Mouse (Mus musculus): Measurements from ENCODE around the gene Svs4. TPM values are rescaled to one million over a fixed set of nuclear protein-coding genes. Genes with fewer than 3 reads are reported as not detected.

The Svs4 gene
- polyA plus RNA-seq (2012; rRNA removed): not detected in 2 replicates

GRCm38 (mm10) chr2:164278359-164278758 lies at the start of gene Svs4:
Gene Svs4, minus strand, starts transcription at chr2:164278459.

GRCm38 (mm10) chr2:164316451-164316850 lies 38.2 kb upstream of the Svs4 start, which contains the start of gene Svs6:
Gene Svs6, plus strand, starts transcription at chr2:164316751.

DNA sequence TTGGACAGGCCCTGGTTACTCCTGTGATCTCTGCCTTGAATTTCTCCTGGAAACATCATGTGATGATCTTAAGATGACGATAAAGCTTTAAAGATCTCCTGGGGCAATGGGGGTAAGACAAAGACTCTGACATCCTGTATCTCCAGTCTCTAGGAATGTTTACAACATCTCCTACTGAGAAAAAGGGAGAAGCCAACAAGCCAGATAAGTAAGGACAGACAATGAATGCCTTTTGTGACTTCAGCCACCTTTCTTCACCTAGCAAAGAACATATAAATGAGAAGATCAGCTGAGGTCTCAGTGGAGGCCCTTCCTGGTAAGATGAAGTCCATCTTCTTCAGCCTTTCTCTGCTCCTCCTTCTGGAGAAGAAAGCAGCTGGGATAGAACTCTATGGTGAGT lies 10.7 kb upstream of the Svs4 start, which contains the start of gene Svs3a:
TSS of gene Svs3a (plus strand) at position 301 of the 400 bp plus-strand sequence.

GRCm38 (mm10) chr2:164256540-164256939 lies 21.7 kb downstream of the Svs4 start, which contains the start of gene Svs3b:
Gene Svs3b, minus strand, starts transcription at chr2:164256640.

DNA sequence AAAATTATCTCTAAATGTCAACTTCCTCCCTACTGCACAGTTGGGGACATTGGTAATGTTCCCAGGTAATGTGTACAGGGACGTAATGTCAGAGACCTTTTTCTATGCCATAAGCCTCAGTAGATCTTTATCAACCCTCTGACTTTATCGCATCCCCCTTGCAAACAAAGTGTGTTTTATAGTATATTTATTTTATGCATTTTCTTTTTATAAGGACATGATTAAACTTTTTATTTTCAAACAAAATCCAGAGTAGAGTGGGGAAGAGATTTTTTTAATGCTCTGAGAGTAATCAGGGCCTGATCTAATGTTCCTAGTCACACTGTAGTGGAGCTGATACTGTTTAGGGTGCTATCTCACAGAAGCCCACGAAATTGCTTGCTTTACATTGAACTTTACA lies 39.9 kb downstream of the Svs4 start, which contains the start of gene Svs2:
TSS of gene Svs2 (minus strand) at position 101 of the 400 bp plus-strand sequence.

Other genes starting within 250 kb of the Svs4 start
- 10.4 and 10.8 TPM in 2 replicates for gene Stk4, start 208.1 kb downstream of the Svs4 start, polyA plus RNA-seq (2012; rRNA removed)
- gene Tomm34, start 207.3 kb downstream of the Svs4 start, polyA plus RNA-seq (2012; rRNA removed): 11.1 and 11.6 TPM in 2 replicates
- gene Kcns1, start 107.3 kb downstream of the Svs4 start, polyA plus RNA-seq (2012; rRNA removed): 0.01 TPM in 2 replicates
- gene Wfdc5, start 95.7 kb downstream of the Svs4 start, polyA plus RNA-seq (2012; rRNA removed): not detected in 2 replicates
- not detected in 2 replicates for gene Wfdc12, start 87.9 kb downstream of the Svs4 start, polyA plus RNA-seq (2012; rRNA removed)
- gene Wfdc15a, start 78.3 kb downstream of the Svs4 start, polyA plus RNA-seq (2012; rRNA removed): not detected in 2 replicates
- 0.07 and 0.16 TPM in 2 replicates for gene Wfdc15b, start 56.8 kb downstream of the Svs4 start, polyA plus RNA-seq (2012; rRNA removed)
- not detected in 2 replicates for gene Svs2, start 40.0 kb downstream of the Svs4 start, polyA plus RNA-seq (2012; rRNA removed)
- not detected in 2 replicates for gene Svs3b, start 21.8 kb downstream of the Svs4 start, polyA plus RNA-seq (2012; rRNA removed)
- not detected in 2 replicates for gene Svs3a, start 10.8 kb upstream of the Svs4 start, polyA plus RNA-seq (2012; rRNA removed)
- gene Svs6, start 38.3 kb upstream of the Svs4 start, polyA plus RNA-seq (2012; rRNA removed): not detected in 2 replicates
- gene Svs5, start 54.3 kb upstream of the Svs4 start, polyA plus RNA-seq (2012; rRNA removed): not detected in 2 replicates
- 25.7 and 26.9 TPM in 2 replicates for gene Slpi, start 110.6 kb upstream of the Svs4 start, polyA plus RNA-seq (2012; rRNA removed)
- 0.01 and 0.13 TPM in 2 replicates for gene Rbpjl, start 124.7 kb upstream of the Svs4 start, polyA plus RNA-seq (2012; rRNA removed)
- 0.17 and 0.21 TPM in 2 replicates for gene Matn4, start 126.7 kb upstream of the Svs4 start, polyA plus RNA-seq (2012; rRNA removed)
- 46.8 and 52.3 TPM in 2 replicates for gene Sdc4, start 165.4 kb upstream of the Svs4 start, polyA plus RNA-seq (2012; rRNA removed)
- gene Sys1, start 178.5 kb upstream of the Svs4 start, polyA plus RNA-seq (2012; rRNA removed): 20.3 and 20.5 TPM in 2 replicates
- gene Gm20458, start 182.5 kb upstream of the Svs4 start, polyA plus RNA-seq (2012; rRNA removed): 0.55 and 0.61 TPM in 2 replicates
- not detected in 2 replicates for gene Trp53tg5, start 195.3 kb upstream of the Svs4 start, polyA plus RNA-seq (2012; rRNA removed)
- 11.3 and 12.0 TPM in 2 replicates for gene Dbndd2, start 207.6 kb upstream of the Svs4 start, polyA plus RNA-seq (2012; rRNA removed)
- 15.6 and 19.3 TPM in 2 replicates for gene Pigt, start 219.1 kb upstream of the Svs4 start, polyA plus RNA-seq (2012; rRNA removed)

Measured in liver, embryonic 18 days (tissue).